Mouse (Mus musculus): ENCODE results near the gene Cd300lb.
A peak's percentile ranks its signal among the peaks of the same experiment; 100 is the strongest.
"Not testable (repeated sequence)": the region's sequence is repeated elsewhere in the genome, so short reads cannot be mapped to it uniquely, and the experiment has no call there.

Gene Cd300lb

GRCm38 (mm10) chr11:114934144-114934543, at the start of gene Cd300lb:
Gene Cd300lb, minus strand, starts transcription at chr11:114934386.
- no peak for DNase-seq

GRCm38 (mm10) chr11:114981866-114982265, 47.7 kb upstream of the Cd300lb start:
- no peak for DNase-seq

- DNase-seq, result no peak
Observed at GRCm38 (mm10) chr11:114972726-114973125, 38.5 kb upstream of the Cd300lb start.

GRCm38 (mm10) chr11:114968752-114969207, 34.6 kb upstream of the Cd300lb start, which contains the start of gene Cd300c:
Gene Cd300c, minus strand, starts transcription at chr11:114969157.
- DNase-seq, result no peak

GRCm38 (mm10) chr11:114965182-114965828, 31.1 kb upstream of the Cd300lb start:
- peak; percentile 20 for DNase-seq

- no peak for DNase-seq
Observed at GRCm38 (mm10) chr11:114960369-114960768, 26.2 kb upstream of the Cd300lb start.

- no peak for DNase-seq
Observed at GRCm38 (mm10) chr11:114933591-114933990, 595 bp downstream of the Cd300lb start.

GRCm38 (mm10) chr11:114931041-114931440, 3.1 kb downstream of the Cd300lb start:
- DNase-seq, result no peak

GRCm38 (mm10) chr11:114929581-114929980, 4.6 kb downstream of the Cd300lb start:
- DNase-seq, result no peak

GRCm38 (mm10) chr11:114923961-114924360, 10.2 kb downstream of the Cd300lb start:
- DNase-seq, result peak; percentile 50

- no peak for DNase-seq
Observed at GRCm38 (mm10) chr11:114922439-114922838, 11.7 kb downstream of the Cd300lb start.

- peak; percentile 26 for DNase-seq
Observed at GRCm38 (mm10) chr11:114917120-114917519, 17.1 kb downstream of the Cd300lb start.

- peak; percentile 27 for DNase-seq
Observed at GRCm38 (mm10) chr11:114914978-114915377, 19.2 kb downstream of the Cd300lb start.

GRCm38 (mm10) chr11:114912847-114913246, 21.3 kb downstream of the Cd300lb start:
- peak; percentile 73 for DNase-seq

GRCm38 (mm10) chr11:114909538-114909937, 24.6 kb downstream of the Cd300lb start:
- DNase-seq, result not testable (repeated sequence)

GRCm38 (mm10) chr11:114908086-114908485, 26.1 kb downstream of the Cd300lb start:
- no peak for DNase-seq

GRCm38 (mm10) chr11:114907567-114907966, 26.6 kb downstream of the Cd300lb start:
- DNase-seq, result peak; percentile 54

GRCm38 (mm10) chr11:114903224-114903623, 31.0 kb downstream of the Cd300lb start:
- DNase-seq, result no peak

GRCm38 (mm10) chr11:114898026-114898425, 36.2 kb downstream of the Cd300lb start:
- DNase-seq, result peak; percentile 10

- DNase-seq, result peak; percentile 45
Observed at GRCm38 (mm10) chr11:114896085-114896484, 38.1 kb downstream of the Cd300lb start.

- no peak for DNase-seq
Observed at GRCm38 (mm10) chr11:114890542-114890941, 43.6 kb downstream of the Cd300lb start.

GRCm38 (mm10) chr11:114889991-114890518, 44.1 kb downstream of the Cd300lb start, which contains the start of gene Cd300a:
Gene Cd300a, plus strand, starts transcription at chr11:114890041.
- no peak for DNase-seq

- no peak for DNase-seq
Observed at GRCm38 (mm10) chr11:114884380-114885100, 49.6 kb downstream of the Cd300lb start.

Measured in liver (tissue).